Mouse (Mus musculus) midbrain, embryonic 11.5 days (tissue): ENCODE results near the gene Gm49711. TPM values are rescaled to one million over a fixed set of nuclear protein-coding genes. Genes with fewer than 3 reads are reported as not detected.
A peak's percentile ranks its signal among the peaks of the same experiment; 100 is the strongest.

ENCODE experiments used
- ATAC-seq: fragments of 200-750 bp; cut with Nextera tagmentation; 2 replicates; pipeline ENCODE4 v1.8.0; 2017; ENCODE audit warnings: moderate TSS enrichment, moderate library complexity; ENCODE audit not compliant: low FRiP score
- DNase-seq: peaks from one replicate; pipeline ENCODE4 v3.0.0; 2015; ENCODE audit warnings: low spot score; ENCODE audit errors: missing footprints
- H3K27ac ChIP-seq: fragments of 300-500 bp; sonication (generic); 2 replicates; pipeline ENCODE4 v1.5.1; 2014; ENCODE audit warnings: low read depth, low read length
- H3K27me3 ChIP-seq: fragments of 300-500 bp; sonication (generic); 2 replicates; pipeline ENCODE4 v1.6.1; 2014; ENCODE audit warnings: mild to moderate bottlenecking, low read length, moderate library complexity, mixed read lengths; ENCODE audit not compliant: control insufficient read depth, insufficient read depth
- H3K36me3 ChIP-seq: fragments of 300-500 bp; sonication (generic); 2 replicates; pipeline ENCODE4 v1.6.1; 2014; ENCODE audit warnings: mild to moderate bottlenecking, low read length, moderate library complexity, mixed read lengths; ENCODE audit not compliant: control insufficient read depth, insufficient read depth
- H3K4me1 ChIP-seq: fragments of 300-500 bp; sonication (generic); 2 replicates; pipeline ENCODE4 v1.6.1; 2014; ENCODE audit warnings: low read length; ENCODE audit not compliant: control insufficient read depth, insufficient read depth
- H3K4me2 ChIP-seq: fragments of 300-500 bp; sonication (generic); 2 replicates; pipeline ENCODE4 v1.6.1; 2014; ENCODE audit warnings: mild to moderate bottlenecking, moderate library complexity
- H3K4me3 ChIP-seq: fragments of 300-500 bp; sonication (generic); 2 replicates; pipeline ENCODE4 v1.5.1; 2014; ENCODE audit warnings: low read depth, low read length
- H3K9ac ChIP-seq: fragments of 300-500 bp; sonication (generic); 2 replicates; pipeline ENCODE4 v1.6.1; 2014; ENCODE audit warnings: low read length
- H3K9me3 ChIP-seq: fragments of 300-500 bp; sonication (generic); 2 replicates; pipeline ENCODE4 v1.6.1; 2016; ENCODE audit warnings: low read length; ENCODE audit not compliant: control insufficient read depth
- WGBS: fragments of 180-500 bp; shearing (Covaris S2); extraction: QIAGEN DNeasy Blood & Tissue Kit; methylation state at CpG from one replicate; pipeline ENCODE4 v1.1.7; 2014; 5-methylcytosine and 5-hydroxymethylcytosine counted together
- polyA plus RNA-seq: library from polyadenylated mRNA; unstranded; fragments of >200 nt; fragmentation: Nextera tagmentation; extraction: Ambion mirVana; gene quantifications from 2 replicates; pipeline ENCODE4 v1.2.1, GENCODE M21; 2014

Gene Gm49711
- polyA plus RNA-seq, 1 experiment from 2014 or later: not detected

- Histone ChIP-seq H3K9ac (no peak overlapping the region), H3K4me2 (no peak overlapping the region), H3K27me3 (no peaks in the 10 kb centered on the region), H3K9me3 (no peaks in the 10 kb centered on the region), H3K27ac (no peak overlapping the region), H3K4me3 (no peak overlapping the region), H3K36me3 (no peaks in the 10 kb centered on the region), H3K4me1 (no peaks in the 10 kb centered on the region)
- WGBS: 92% methylated on average over 12 of the region's 12 CpGs
- no peak for ATAC-seq
- peak; percentile 8 for DNase-seq
Observed at GRCm38 (mm10) chr16:92147631-92148366, 89.7 kb downstream of the Gm49711 start.

- DNase-seq (peak; percentile 19), ATAC-seq (no peak)
- Histone ChIP-seq H3K36me3 (no peaks in the 10 kb centered on the region), H3K27ac (no peak overlapping the region), H3K4me3 (no peak overlapping the region), H3K4me2 (no peak overlapping the region), H3K27me3 (no peaks in the 10 kb centered on the region), H3K9me3 (no peaks in the 10 kb centered on the region), H3K4me1 (no peaks in the 10 kb centered on the region), H3K9ac (no peak overlapping the region)
- WGBS: 93% methylated on average over 2 of the region's 2 CpGs
Observed at GRCm38 (mm10) chr16:92148367-92148728, 90.2 kb downstream of the Gm49711 start.

GRCm38 (mm10) chr16:92150975-92151374, 92.9 kb downstream of the Gm49711 start:
- 72% methylated on average over 4 of the region's 4 CpGs for WGBS
- Histone ChIP-seq H3K9me3 (no peaks in the 10 kb centered on the region), H3K27me3 (no peaks in the 10 kb centered on the region), H3K9ac (no peak overlapping the region), H3K27ac (no peak overlapping the region), H3K4me1 (no peaks in the 10 kb centered on the region), H3K36me3 (no peaks in the 10 kb centered on the region), H3K4me2 (no peak overlapping the region), H3K4me3 (no peak overlapping the region)
- peak; percentile 62 for DNase-seq
- ATAC-seq: no peak

DNA sequence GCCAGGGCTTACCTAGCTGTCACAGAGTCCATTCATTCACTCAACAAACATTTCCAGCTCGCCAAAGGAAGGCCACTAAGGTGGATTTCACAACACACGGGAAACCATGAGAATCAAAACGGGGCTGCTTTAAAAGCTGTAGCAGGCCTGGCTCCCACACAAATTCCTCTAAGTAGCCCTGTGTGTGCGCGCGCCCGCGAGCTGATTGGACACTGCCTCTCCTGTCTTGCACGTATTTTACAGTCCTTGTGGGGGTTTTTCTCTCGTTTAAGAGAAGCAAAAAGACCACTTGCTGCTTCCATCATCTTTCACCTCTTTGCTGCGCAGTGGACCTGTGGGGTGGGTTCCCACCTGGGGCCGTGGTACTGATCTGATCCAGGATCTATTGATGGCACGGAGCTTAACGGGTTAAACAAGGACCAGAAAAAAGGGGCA, 99.9 kb downstream of the Gm49711 start:
- Histone ChIP-seq H3K4me1 (peaks cover 9% of the 10 kb centered on the region), H3K9me3 (no peaks in the 10 kb centered on the region), H3K27me3 (no peaks in the 10 kb centered on the region), H3K4me3 (peak overlapping the region; percentile 36), H3K9ac (peak overlapping the region; percentile 62), H3K4me2 (peak overlapping the region; percentile 85), H3K27ac (no peak overlapping the region), H3K36me3 (no peaks in the 10 kb centered on the region)
- 4% methylated on average over 14 of the region's 14 CpGs for WGBS
- peak; percentile 53 for ATAC-seq
- peak; percentile 89 for DNase-seq

GRCm38 (mm10) chr16:92158461-92159091, 100.5 kb downstream of the Gm49711 start:
- peak overlapping the region; percentile 36 for H3K4me3 ChIP-seq
- DNase-seq: peak; percentile 95
- ATAC-seq: peak; percentile 92
- peak overlapping the region; percentile 62 for H3K9ac ChIP-seq
- no peaks in the 10 kb centered on the region for H3K9me3 ChIP-seq
- peak overlapping the region; percentile 85 for H3K4me2 ChIP-seq
- H3K36me3 ChIP-seq: no peaks in the 10 kb centered on the region
- 4% methylated on average over 30 of the region's 30 CpGs for whole genome bisulfite sequencing
- peaks cover 9% of the 10 kb centered on the region for H3K4me1 ChIP-seq
- H3K27ac ChIP-seq: no peak overlapping the region
- H3K27me3 ChIP-seq: no peaks in the 10 kb centered on the region

GRCm38 (mm10) chr16:92159114-92159513, 101.0 kb downstream of the Gm49711 start:
- DNase-seq (no peak), ATAC-seq (no peak)
- Histone ChIP-seq H3K4me1 (peaks cover 9% of the 10 kb centered on the region), H3K27me3 (no peaks in the 10 kb centered on the region), H3K27ac (no peak overlapping the region), H3K9me3 (no peaks in the 10 kb centered on the region), H3K9ac (peak overlapping the region; percentile 62; the same call in 1 of the 2 replicates), H3K36me3 (no peaks in the 10 kb centered on the region), H3K4me3 (no peak overlapping the region; the same call in 1 of the 2 replicates), H3K4me2 (peak overlapping the region; percentile 85)
- 62% methylated on average over 6 of the region's 6 CpGs for WGBS

DNA sequence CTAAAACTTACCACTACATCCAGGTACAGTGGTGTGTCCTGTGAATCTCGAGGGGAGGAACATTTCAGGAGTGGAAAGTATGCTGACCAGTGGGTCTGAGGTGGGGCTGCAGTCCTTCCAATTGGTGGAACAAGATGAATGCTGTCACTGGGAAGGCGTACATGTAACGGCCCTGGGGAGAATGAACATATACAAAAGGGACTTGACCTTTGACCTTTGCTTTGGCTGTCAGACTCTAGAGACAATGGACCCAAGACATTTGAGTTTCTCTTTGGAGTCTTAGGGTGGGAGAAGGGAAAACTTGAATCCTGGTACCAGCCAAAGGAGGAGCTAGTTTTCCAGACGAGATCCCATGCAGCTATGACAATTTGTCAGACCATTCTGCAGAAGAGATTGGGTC, 104.2 kb downstream of the Gm49711 start:
- H3K4me1 ChIP-seq: peaks cover 9% of the 10 kb centered on the region
- H3K9me3 ChIP-seq: no peaks in the 10 kb centered on the region
- H3K4me2 ChIP-seq: no peak overlapping the region
- no peak overlapping the region for H3K4me3 ChIP-seq
- 32% methylated on average over 4 of the region's 4 CpGs for WGBS
- H3K9ac ChIP-seq: no peak overlapping the region
- ATAC-seq (no peak), DNase-seq (peak; percentile 83)
- H3K27ac ChIP-seq: no peak overlapping the region
- H3K27me3 ChIP-seq: no peaks in the 10 kb centered on the region
- no peaks in the 10 kb centered on the region for H3K36me3 ChIP-seq

DNA sequence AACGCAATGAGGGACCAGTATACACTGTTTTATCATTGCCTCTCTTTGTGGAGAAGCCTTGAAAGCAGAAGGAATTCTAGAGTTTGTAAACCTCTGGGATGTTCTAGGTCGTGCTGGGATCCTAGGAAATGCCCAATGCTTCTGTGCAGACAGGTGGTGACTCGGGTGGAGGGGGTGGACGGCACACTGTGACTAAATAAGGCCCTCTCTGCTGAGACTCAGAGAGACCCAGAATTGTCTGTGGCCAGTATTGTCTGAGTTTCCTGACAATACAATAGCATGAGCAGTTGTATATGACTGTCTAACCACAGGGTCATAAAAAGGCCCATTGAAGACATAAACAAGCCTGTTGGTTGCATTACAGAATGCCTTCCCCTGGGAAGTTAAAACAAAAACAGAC, 105.4 kb downstream of the Gm49711 start:
- Histone ChIP-seq H3K36me3 (no peaks in the 10 kb centered on the region), H3K9ac (no peak overlapping the region), H3K4me1 (peaks cover 2% of the 10 kb centered on the region; the same call in 1 of the 2 replicates), H3K9me3 (peaks cover 8% of the 10 kb centered on the region; the same call in 1 of the 2 replicates), H3K27ac (no peak overlapping the region), H3K4me2 (no peak overlapping the region), H3K4me3 (no peak overlapping the region), H3K27me3 (no peaks in the 10 kb centered on the region)
- ATAC-seq: no peak
- DNase-seq: peak; percentile 44
- WGBS: 77% methylated on average over 4 of the region's 4 CpGs

DNA sequence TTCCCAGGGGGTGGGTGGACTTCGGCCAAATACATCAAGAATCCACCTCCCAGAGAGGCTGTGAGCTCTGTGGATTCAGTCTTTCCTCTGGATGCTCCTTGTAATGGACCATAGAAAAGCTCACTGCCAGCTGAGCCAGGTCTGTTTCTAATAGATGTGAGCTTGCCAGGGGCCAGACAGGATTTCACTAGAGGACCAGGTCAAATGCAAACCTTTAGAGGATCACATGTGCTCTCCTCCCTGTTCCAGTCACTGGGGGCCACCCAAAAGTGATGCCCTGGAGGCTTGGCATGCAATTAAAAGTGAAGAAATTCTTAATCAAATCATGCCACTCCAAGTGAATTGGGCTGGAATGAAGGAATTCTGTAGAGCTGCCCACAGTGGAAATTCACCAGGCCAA, 117.9 kb downstream of the Gm49711 start:
- ATAC-seq: no peak
- H3K4me2 ChIP-seq: no peak overlapping the region
- H3K4me3 ChIP-seq: no peak overlapping the region
- no peaks in the 10 kb centered on the region; the same call in 1 of the 2 replicates for H3K4me1 ChIP-seq
- no peak overlapping the region for H3K9ac ChIP-seq
- WGBS: 88% methylated on average over 1 of the region's 1 CpGs
- H3K27me3 ChIP-seq: no peaks in the 10 kb centered on the region
- no peak overlapping the region for H3K27ac ChIP-seq
- DNase-seq: no peak
- no peaks in the 10 kb centered on the region for H3K36me3 ChIP-seq
- no peaks in the 10 kb centered on the region for H3K9me3 ChIP-seq
